18 mouse cellular contexts compared by ENCODE assay signal in genomic region chr1:63259916-63260741, GRCm38 (mm10). TPM values are rescaled to one million over a fixed set of nuclear protein-coding genes. Genes with fewer than 3 reads are reported as not detected.
"Had no signal": no experiment of that assay in that cellular context is flagged by ENCODE, and none has a peak within 500 bp of the region (broad histone marks: within the 10 kb centered on the region; RNA-seq: fewer than 3 reads in every experiment).

No protein-coding gene starts in this region.

- H3K4me1 ChIP-seq: liver, embryonic 15.5 days; stomach, embryonic 15.5 days had no signal

- ATAC-seq: intestine, postnatal 0 days had no signal

- H3K9ac ChIP-seq: limb, embryonic 13.5 days; liver, embryonic 15.5 days; midbrain, embryonic 12.5 days; neural tube, embryonic 12.5 days; stomach, embryonic 15.5 days had no signal

- H3K36me3 ChIP-seq: limb, embryonic 13.5 days; liver, embryonic 15.5 days; midbrain, embryonic 12.5 days; neural tube, embryonic 12.5 days; stomach, embryonic 15.5 days had no signal

- DNase-seq: kidney, adult 8-10 months; kidney, postnatal 25 days; layer of hippocampus, adult 9-11 months; layer of hippocampus, postnatal 36 days; lung, adult 2 months; lung, postnatal 10 days; right cerebral cortex, postnatal 14 days; thymus, adult 2 months; thymus, postnatal 25 days had no signal

- H3K4me2 ChIP-seq: limb, embryonic 13.5 days; liver, embryonic 15.5 days; midbrain, embryonic 12.5 days; neural tube, embryonic 12.5 days; stomach, embryonic 15.5 days had no signal

- H3K27ac ChIP-seq: limb, embryonic 13.5 days; liver, embryonic 15.5 days; macrophage; midbrain, embryonic 12.5 days; neural tube, embryonic 12.5 days; stomach, embryonic 15.5 days had no signal

- H3K9me3 ChIP-seq: limb, embryonic 13.5 days; liver, embryonic 15.5 days; midbrain, embryonic 12.5 days; neural tube, embryonic 12.5 days; stomach, embryonic 15.5 days had no signal

- H3K4me3 ChIP-seq: limb, embryonic 13.5 days; liver, embryonic 15.5 days; megakaryocyte, embryonic 14.5 days; midbrain, embryonic 12.5 days; neural tube, embryonic 12.5 days; stomach, embryonic 15.5 days had no signal

RNA-seq across cellular contexts. Expression of gene Zdbf2, which starts 12.9 kb away (rescaled TPM):
- polyA plus RNA-seq: liver, adult 2 months; macrophage had no signal

RNA-seq across cellular contexts. Expression of gene Gpr1, which starts 45.8 kb away (rescaled TPM):
- polyA plus RNA-seq: liver, adult 2 months; macrophage had no signal
